Mouse (Mus musculus) hindbrain, embryonic 15.5 days (tissue): ENCODE measurements around the gene Zfp819. TPM values are rescaled to one million over a fixed set of nuclear protein-coding genes. Genes with fewer than 3 reads are reported as not detected.

Experiments
- ATAC-seq: fragments of 200-750 bp; cut with Nextera tagmentation; 2 replicates; pipeline ENCODE4 v1.8.0; 2017; ENCODE audit warnings: low read depth, moderate number of reproducible peaks, moderate TSS enrichment; ENCODE audit not compliant: low FRiP score
- H3K27ac ChIP-seq: fragments of 300-500 bp; sonication (generic); replicated peaks from 2 replicates; pipeline ENCODE4 v1.5.1; 2015; ENCODE audit warnings: mild to moderate bottlenecking, inconsistent platforms
- H3K27me3 ChIP-seq: fragments of 300-500 bp; sonication (generic); 2 replicates; pipeline ENCODE4 v1.6.1; 2015; ENCODE audit warnings: control low read depth, inconsistent platforms
- H3K36me3 ChIP-seq: fragments of 300-500 bp; sonication (generic); 2 replicates; pipeline ENCODE4 v1.6.1; 2015; ENCODE audit warnings: control low read depth, inconsistent platforms
- H3K4me1 ChIP-seq: fragments of 300-500 bp; sonication (generic); replicated peaks from 2 replicates; pipeline ENCODE4 v1.6.1; 2015; ENCODE audit warnings: control low read depth, inconsistent platforms
- H3K4me2 ChIP-seq: fragments of 300-500 bp; sonication (generic); 2 replicates; pipeline ENCODE4 v1.6.1; 2015; ENCODE audit warnings: moderate library complexity, mild to moderate bottlenecking, inconsistent platforms
- H3K4me3 ChIP-seq: fragments of 300-500 bp; sonication (generic); 2 replicates; pipeline ENCODE4 v1.5.1; 2015; ENCODE audit warnings: mild to moderate bottlenecking, inconsistent platforms
- H3K9ac ChIP-seq: fragments of 300-500 bp; sonication (generic); 2 replicates; pipeline ENCODE4 v1.6.1; 2015; ENCODE audit warnings: inconsistent platforms
- H3K9me3 ChIP-seq: fragments of 300-500 bp; sonication (generic); 2 replicates; pipeline ENCODE4 v1.6.1; 2016; ENCODE audit warnings: control low read depth, inconsistent platforms
- WGBS: fragments of 180-500 bp; shearing (Covaris S2); methylation state at CpG from one replicate; pipeline ENCODE4 v1.1.7; 2015; 5-methylcytosine and 5-hydroxymethylcytosine counted together
- polyA plus RNA-seq: library from polyadenylated mRNA; unstranded; fragments of >200 nt; fragmentation: Nextera tagmentation; extraction: Ambion mirVana; gene quantifications from 2 replicates; pipeline ENCODE4 v1.2.1, GENCODE M21; 2015

The Zfp819 gene
- polyA plus RNA-seq, 1 experiment from 2014 or later, result 0.54 TPM

DNA sequence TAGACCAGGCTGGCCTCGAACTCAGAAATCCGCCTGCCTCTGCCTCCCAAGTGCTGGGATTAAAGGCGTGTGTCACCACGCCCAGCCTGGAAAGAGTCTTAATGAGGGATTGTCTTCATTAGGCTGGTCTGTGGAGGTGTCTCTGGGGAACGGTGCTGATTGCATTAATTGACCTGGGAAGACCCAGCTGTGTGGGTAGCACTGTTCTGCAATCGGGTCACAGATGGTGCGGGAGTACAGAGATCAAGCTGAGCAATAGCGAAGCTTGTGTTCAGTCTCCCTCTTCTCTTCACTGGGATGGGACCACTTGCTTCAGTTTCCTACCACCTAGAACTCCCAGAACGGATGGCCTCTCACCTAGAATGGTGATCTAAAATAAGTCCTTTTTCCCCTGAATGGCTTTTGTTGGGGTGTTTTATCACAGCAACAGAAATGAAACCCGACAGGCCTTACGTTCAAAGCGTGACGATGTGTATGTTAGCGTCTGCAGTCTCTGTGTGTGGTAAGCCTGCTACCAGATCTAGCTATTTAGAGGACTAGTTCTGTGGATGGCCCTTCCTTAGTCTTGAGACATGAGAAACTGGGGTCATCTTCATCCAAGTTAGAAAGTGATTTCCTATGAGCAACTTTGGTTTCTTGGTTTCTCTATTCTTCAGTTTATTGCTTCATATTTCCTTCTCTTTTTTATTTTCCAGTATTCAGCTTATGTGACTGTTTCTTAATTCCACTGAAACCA is 7.0 kb downstream of the Zfp819 start:
- Histone ChIP-seq H3K27me3 (no peaks in the 10 kb centered on the region), H3K9ac (no peak overlapping the region), H3K36me3 (no peaks in the 10 kb centered on the region), H3K27ac (no peak overlapping the region), H3K4me1 (no peaks in the 10 kb centered on the region), H3K4me2 (no peak overlapping the region), H3K9me3 (no peaks in the 10 kb centered on the region), H3K4me3 (no peak overlapping the region)
- ATAC-seq, result no peak
- 79% methylated on average over 14 of the region's 14 CpGs for WGBS

DNA sequence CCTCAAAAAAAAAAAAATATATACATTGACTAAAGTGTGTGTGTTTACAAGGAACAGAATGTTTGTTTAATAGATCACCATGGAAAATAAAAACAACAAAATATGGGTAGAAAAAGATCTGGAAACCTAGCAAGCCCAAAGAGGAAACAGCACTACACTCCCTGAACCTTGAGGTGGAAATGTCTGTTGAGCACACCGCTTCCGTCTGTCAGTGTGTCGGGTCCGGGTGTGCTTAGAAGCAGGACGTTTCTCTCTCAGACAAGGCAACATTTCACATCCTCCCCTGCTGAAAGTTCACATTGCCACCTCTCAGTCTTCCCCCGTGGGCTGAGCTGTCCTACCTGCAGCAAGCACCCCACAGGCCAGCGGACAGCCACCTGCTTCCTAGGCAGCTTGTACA is 16.0 kb downstream of the Zfp819 start:
- H3K4me3 ChIP-seq, result no peak overlapping the region
- no peaks in the 10 kb centered on the region for H3K9me3 ChIP-seq
- H3K36me3 ChIP-seq, result no peaks in the 10 kb centered on the region
- no peak for ATAC-seq
- H3K4me2 ChIP-seq, result no peak overlapping the region
- 83% methylated on average over 7 of the region's 7 CpGs for WGBS
- H3K4me1 ChIP-seq, result no peaks in the 10 kb centered on the region
- H3K27ac ChIP-seq, result no peak overlapping the region
- no peak overlapping the region for H3K9ac ChIP-seq
- H3K27me3 ChIP-seq, result no peaks in the 10 kb centered on the region

GRCm38 (mm10) chr7:43623819-43624218 is 16.9 kb downstream of the Zfp819 start:
- H3K4me3 ChIP-seq, result peak overlapping the region; percentile 10; the same call in 1 of the 2 replicates
- H3K4me2 ChIP-seq, result peak overlapping the region; percentile 35
- no peaks in the 10 kb centered on the region for H3K9me3 ChIP-seq
- H3K4me1 ChIP-seq, result no peaks in the 10 kb centered on the region
- no peaks in the 10 kb centered on the region for H3K36me3 ChIP-seq
- ATAC-seq, result 0 out of 2 replicates have a peak, but pooled peaks have one; percentile 30
- H3K27me3 ChIP-seq, result no peaks in the 10 kb centered on the region
- no peak overlapping the region for H3K9ac ChIP-seq
- WGBS, result 13% methylated on average over 10 of the region's 10 CpGs
- no peak overlapping the region for H3K27ac ChIP-seq

- H3K9ac ChIP-seq, result no peak overlapping the region
- WGBS, result 59% methylated on average over 3 of the region's 3 CpGs
These were observed 18.1 kb downstream of the Zfp819 start for GRCm38 (mm10) chr7:43625065-43625464.

DNA sequence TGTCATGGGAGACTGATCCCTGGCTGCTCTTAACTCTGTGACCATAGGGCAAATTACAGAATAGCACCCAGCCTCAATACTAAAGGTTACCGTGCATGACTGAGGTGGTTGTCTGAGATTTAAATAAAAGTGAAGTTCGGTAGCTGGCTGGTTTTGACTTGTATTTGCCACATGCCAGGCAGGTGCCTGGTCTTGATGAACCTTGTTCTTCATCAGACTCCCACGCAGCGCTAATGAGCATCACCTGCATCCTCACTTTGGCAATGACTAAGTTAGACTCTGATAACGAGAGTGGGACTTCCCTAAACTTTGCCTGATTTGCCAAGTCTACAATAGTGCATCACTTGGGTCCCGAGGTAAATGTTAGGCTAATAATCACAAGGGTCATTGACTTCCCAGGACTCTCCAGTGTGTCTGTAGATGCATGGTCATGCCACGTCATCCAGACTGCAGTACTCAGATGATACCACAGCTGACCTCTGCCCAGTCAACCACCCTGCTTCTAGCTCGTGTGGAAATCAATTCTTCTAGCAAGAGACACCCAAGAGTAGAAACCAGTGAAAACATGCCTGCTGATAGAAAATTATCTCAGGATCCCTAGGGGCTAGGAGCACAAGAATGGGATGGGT is 18.9 kb downstream of the Zfp819 start:
- Histone ChIP-seq H3K27ac (no peak overlapping the region), H3K27me3 (no peaks in the 10 kb centered on the region), H3K4me3 (no peak overlapping the region), H3K9me3 (no peaks in the 10 kb centered on the region), H3K4me1 (no peaks in the 10 kb centered on the region), H3K9ac (no peak overlapping the region), H3K4me2 (no peak overlapping the region), H3K36me3 (no peaks in the 10 kb centered on the region)
- no peak for ATAC-seq
- WGBS, result 88% methylated on average over 8 of the region's 8 CpGs

More at GRCm38 (mm10) chr7:43625065-43625464, 18.1 kb downstream of the Zfp819 start:
- no peak overlapping the region for H3K4me2 ChIP-seq
- H3K27me3 ChIP-seq, result no peaks in the 10 kb centered on the region
- H3K27ac ChIP-seq, result no peak overlapping the region
- no peaks in the 10 kb centered on the region for H3K9me3 ChIP-seq
- peak; percentile 42; the same call in 1 of the 2 replicates for ATAC-seq
- no peaks in the 10 kb centered on the region for H3K4me1 ChIP-seq
- H3K4me3 ChIP-seq, result no peak overlapping the region
- H3K36me3 ChIP-seq, result no peaks in the 10 kb centered on the region

- ATAC-seq, result no peak
- Histone ChIP-seq H3K9ac (no peak overlapping the region), H3K27ac (no peak overlapping the region)
These were observed 27.0 kb downstream of the Zfp819 start for GRCm38 (mm10) chr7:43633940-43634339.

DNA sequence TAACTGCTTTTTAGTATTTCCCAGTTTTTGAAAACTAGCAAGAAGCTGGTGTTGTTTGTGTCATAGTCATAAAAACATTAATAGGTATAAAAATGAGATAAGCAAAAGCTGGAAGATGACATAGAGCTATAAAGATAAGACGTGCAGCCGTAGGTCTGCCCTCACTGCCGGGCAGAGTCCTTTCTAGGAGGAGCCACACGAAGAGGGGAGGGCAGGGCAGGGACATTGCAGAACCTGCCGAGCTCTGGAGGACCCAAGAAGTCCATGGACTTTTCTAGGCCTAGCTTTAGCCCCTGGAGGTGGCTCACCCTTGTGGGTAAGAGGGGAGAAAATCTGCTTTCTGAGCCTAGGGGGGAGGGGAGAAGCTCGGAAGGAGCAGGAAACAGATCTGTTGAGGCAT is 27.5 kb downstream of the Zfp819 start, which contains the start of gene Ceacam18:
TSS of gene Ceacam18 (plus strand) at position 208 of the 400 bp plus-strand sequence.
- no peak within 1 kb of the TSS for H3K4me3 ChIP-seq
- no peak within 1 kb of the TSS for H3K9ac ChIP-seq
- ATAC-seq, result no peak
- 76% methylated on average over 6 of the region's 6 CpGs for WGBS
- H3K27me3 ChIP-seq, result no peaks in the 10 kb centered on the region
- H3K27ac ChIP-seq, result no peak within 1 kb of the TSS
- no peaks in the 10 kb centered on the region for H3K36me3 ChIP-seq
- H3K4me1 ChIP-seq, result no peaks in the 10 kb centered on the region
- H3K9me3 ChIP-seq, result no peaks in the 10 kb centered on the region
- no peak within 1 kb of the TSS for H3K4me2 ChIP-seq

More at GRCm38 (mm10) chr7:43633940-43634339, 27.0 kb downstream of the Zfp819 start:
- no peaks in the 10 kb centered on the region for H3K27me3 ChIP-seq
- H3K4me3 ChIP-seq, result no peak overlapping the region
- 67% methylated on average over 4 of the region's 4 CpGs for WGBS
- no peaks in the 10 kb centered on the region for H3K4me1 ChIP-seq
- H3K9me3 ChIP-seq, result no peaks in the 10 kb centered on the region
- no peak overlapping the region for H3K4me2 ChIP-seq
- no peaks in the 10 kb centered on the region for H3K36me3 ChIP-seq

GRCm38 (mm10) chr7:43636194-43636593 is 29.2 kb downstream of the Zfp819 start:
- no peak overlapping the region for H3K4me2 ChIP-seq
- no peak overlapping the region for H3K9ac ChIP-seq
- H3K27me3 ChIP-seq, result no peaks in the 10 kb centered on the region
- ATAC-seq, result no peak
- no peaks in the 10 kb centered on the region for H3K36me3 ChIP-seq
- no peaks in the 10 kb centered on the region for H3K4me1 ChIP-seq
- H3K27ac ChIP-seq, result no peak overlapping the region
- no peak overlapping the region for H3K4me3 ChIP-seq
- H3K9me3 ChIP-seq, result no peaks in the 10 kb centered on the region
- WGBS, result 75% methylated on average over 2 of the region's 2 CpGs

GRCm38 (mm10) chr7:43637118-43637517 is 30.1 kb downstream of the Zfp819 start:
- H3K4me2 ChIP-seq, result no peak overlapping the region

GRCm38 (mm10) chr7:43642587-43642986 is 35.6 kb downstream of the Zfp819 start:
- no peak for ATAC-seq
- Histone ChIP-seq H3K9me3 (no peaks in the 10 kb centered on the region), H3K4me1 (no peaks in the 10 kb centered on the region), H3K36me3 (no peaks in the 10 kb centered on the region), H3K4me2 (no peak overlapping the region), H3K4me3 (no peak overlapping the region), H3K27me3 (no peaks in the 10 kb centered on the region), H3K27ac (no peak overlapping the region), H3K9ac (no peak overlapping the region)
- 87% methylated on average over 5 of the region's 5 CpGs for whole genome bisulfite sequencing

More at GRCm38 (mm10) chr7:43637118-43637517, 30.1 kb downstream of the Zfp819 start:
- Histone ChIP-seq H3K4me3 (no peak overlapping the region), H3K36me3 (no peaks in the 10 kb centered on the region), H3K27me3 (no peaks in the 10 kb centered on the region), H3K9me3 (no peaks in the 10 kb centered on the region), H3K9ac (no peak overlapping the region), H3K27ac (no peak overlapping the region), H3K4me1 (no peaks in the 10 kb centered on the region)
- 67% methylated on average over 1 of the region's 1 CpGs for WGBS
- ATAC-seq, result no peak

GRCm38 (mm10) chr7:43643046-43643652 is 36.2 kb downstream of the Zfp819 start:
- no peak overlapping the region for H3K9ac ChIP-seq
- no peaks in the 10 kb centered on the region for H3K9me3 ChIP-seq
- 81% methylated on average over 17 of the region's 17 CpGs for WGBS
- no peak for ATAC-seq
- no peak overlapping the region for H3K27ac ChIP-seq
- H3K4me3 ChIP-seq, result no peak overlapping the region
- no peaks in the 10 kb centered on the region for H3K4me1 ChIP-seq
- H3K36me3 ChIP-seq, result no peaks in the 10 kb centered on the region
- H3K4me2 ChIP-seq, result no peak overlapping the region
- no peaks in the 10 kb centered on the region for H3K27me3 ChIP-seq

DNA sequence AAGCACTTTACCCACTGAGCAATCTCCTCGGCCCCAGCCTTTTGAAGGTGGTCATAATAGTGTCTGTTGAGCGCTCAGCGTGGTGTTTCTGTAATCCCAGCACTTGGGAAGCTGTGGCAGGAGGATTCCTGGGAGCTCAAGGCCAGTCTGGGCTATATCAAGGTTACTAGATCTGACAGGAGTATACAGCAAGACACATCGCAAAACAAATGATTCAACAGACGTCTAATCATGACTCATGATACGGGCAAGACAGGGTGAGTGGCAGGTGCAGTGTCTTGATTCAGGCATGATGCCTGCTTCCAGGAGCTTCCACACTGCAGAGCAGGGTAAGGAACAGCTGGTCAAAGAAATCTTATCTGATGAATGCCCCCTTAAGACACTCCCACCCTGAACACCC is 45.7 kb downstream of the Zfp819 start:
- Histone ChIP-seq H3K27me3 (no peaks in the 10 kb centered on the region), H3K27ac (no peak overlapping the region), H3K36me3 (no peaks in the 10 kb centered on the region), H3K4me2 (no peak overlapping the region), H3K9me3 (no peaks in the 10 kb centered on the region), H3K4me1 (no peaks in the 10 kb centered on the region), H3K9ac (no peak overlapping the region), H3K4me3 (no peak overlapping the region)
- no peak for ATAC-seq
- 93% methylated on average over 6 of the region's 6 CpGs for WGBS
